Mouse (Mus musculus): Measurements from ENCODE around the gene Apaf1. TPM values are rescaled to one million over a fixed set of nuclear protein-coding genes. Genes with fewer than 3 reads are reported as not detected.

Apaf1 gene
- polyA plus RNA-seq, 1 experiment from 2014 or later, result 17.8 TPM

- peak; percentile 54 for DNase-seq (ENCODE audit: low spot score)
- H3K4me3 ChIP-seq, result no peak overlapping the region
Measured at GRCm38 (mm10) chr10:91105981-91106380, 23.4 kb upstream of the Apaf1 start.

GRCm38 (mm10) chr10:91102799-91103590, 20.4 kb upstream of the Apaf1 start:
- DNase-seq (ENCODE audit: low spot score), result peak; percentile 55
- Histone ChIP-seq H3K4me1 (no peaks in the 10 kb centered on the region), H3K9me3 (no peaks in the 10 kb centered on the region), H3K4me3 (no peak overlapping the region), H3K27ac (no peak overlapping the region), H3K36me3 (peaks cover 18% of the 10 kb centered on the region), H3K27me3 (ENCODE audit: insufficient read depth, poor library complexity, severe bottlenecking) (no peaks in the 10 kb centered on the region)
- WGBS, result 86% methylated on average over 14 of the region's 14 CpGs

More at GRCm38 (mm10) chr10:91105981-91106380, 23.4 kb upstream of the Apaf1 start:
- Histone ChIP-seq H3K4me1 (no peaks in the 10 kb centered on the region), H3K36me3 (peaks cover 14% of the 10 kb centered on the region), H3K27ac (no peak overlapping the region), H3K9me3 (no peaks in the 10 kb centered on the region), H3K27me3 (ENCODE audit: insufficient read depth, poor library complexity, severe bottlenecking) (no peaks in the 10 kb centered on the region)
- WGBS, result 81% methylated on average over 3 of the region's 3 CpGs

- no peak overlapping the region for H3K4me3 ChIP-seq
- WGBS, result 92% methylated on average over 25 of the region's 25 CpGs
- peak; percentile 75 for DNase-seq (ENCODE audit: low spot score)
- H3K4me1 ChIP-seq, result no peaks in the 10 kb centered on the region
- peaks cover 23% of the 10 kb centered on the region for H3K36me3 ChIP-seq
- H3K27ac ChIP-seq, result no peak overlapping the region
- H3K27me3 ChIP-seq (ENCODE audit: insufficient read depth, poor library complexity, severe bottlenecking), result no peaks in the 10 kb centered on the region
- no peaks in the 10 kb centered on the region for H3K9me3 ChIP-seq
Measured at GRCm38 (mm10) chr10:91101936-91102335, 19.4 kb upstream of the Apaf1 start.

GRCm38 (mm10) chr10:91100101-91100500, 17.5 kb upstream of the Apaf1 start:
- Histone ChIP-seq H3K27ac (no peak overlapping the region), H3K4me1 (no peaks in the 10 kb centered on the region), H3K36me3 (peaks cover 29% of the 10 kb centered on the region), H3K9me3 (no peaks in the 10 kb centered on the region), H3K27me3 (ENCODE audit: insufficient read depth, poor library complexity, severe bottlenecking) (no peaks in the 10 kb centered on the region), H3K4me3 (no peak overlapping the region)
- DNase-seq (ENCODE audit: low spot score), result peak; percentile 43
- 78% methylated on average over 1 of the region's 1 CpGs for WGBS

GRCm38 (mm10) chr10:91098056-91098455, 15.5 kb upstream of the Apaf1 start:
- no peak overlapping the region for H3K27ac ChIP-seq
- H3K27me3 ChIP-seq (ENCODE audit: insufficient read depth, poor library complexity, severe bottlenecking), result no peaks in the 10 kb centered on the region
- no peaks in the 10 kb centered on the region for H3K4me1 ChIP-seq
- 89% methylated on average over 8 of the region's 8 CpGs for WGBS
- H3K4me3 ChIP-seq, result no peak overlapping the region
- peaks cover 44% of the 10 kb centered on the region for H3K36me3 ChIP-seq
- DNase-seq (ENCODE audit: low spot score), result peak; percentile 53
- H3K9me3 ChIP-seq, result no peaks in the 10 kb centered on the region

GRCm38 (mm10) chr10:91094251-91095104, 11.9 kb upstream of the Apaf1 start:
- WGBS, result 83% methylated on average over 15 of the region's 15 CpGs
- H3K27me3 ChIP-seq (ENCODE audit: insufficient read depth, poor library complexity, severe bottlenecking), result no peaks in the 10 kb centered on the region
- H3K4me1 ChIP-seq, result no peaks in the 10 kb centered on the region
- H3K9me3 ChIP-seq, result no peaks in the 10 kb centered on the region
- H3K36me3 ChIP-seq, result peaks cover 32% of the 10 kb centered on the region
- no peak overlapping the region for H3K27ac ChIP-seq
- peak; percentile 53 for DNase-seq (ENCODE audit: low spot score)
- H3K4me3 ChIP-seq, result no peak overlapping the region

GRCm38 (mm10) chr10:91092812-91093211, 10.2 kb upstream of the Apaf1 start:
- Histone ChIP-seq H3K27me3 (ENCODE audit: insufficient read depth, poor library complexity, severe bottlenecking) (no peaks in the 10 kb centered on the region), H3K4me1 (no peaks in the 10 kb centered on the region), H3K36me3 (peaks cover 30% of the 10 kb centered on the region), H3K9me3 (no peaks in the 10 kb centered on the region), H3K4me3 (no peak overlapping the region), H3K27ac (no peak overlapping the region)
- WGBS, result 81% methylated on average over 4 of the region's 4 CpGs
- DNase-seq (ENCODE audit: low spot score), result peak; percentile 14

GRCm38 (mm10) chr10:91083393-91083927, 890 bp upstream of the Apaf1 start:
- DNase-seq (ENCODE audit: low spot score), result no peak
- Histone ChIP-seq H3K4me3 (peak overlapping the region; percentile 90), H3K27me3 (ENCODE audit: insufficient read depth, poor library complexity, severe bottlenecking) (no peaks in the 10 kb centered on the region), H3K4me1 (no peaks in the 10 kb centered on the region), H3K9me3 (no peaks in the 10 kb centered on the region), H3K36me3 (peaks cover 9% of the 10 kb centered on the region), H3K27ac (peak overlapping the region; percentile 94)
- WGBS, result 48% methylated on average over 12 of the region's 12 CpGs

GRCm38 (mm10) chr10:91081959-91082507, 537 bp downstream of the Apaf1 start:
- Histone ChIP-seq H3K36me3 (peaks cover 20% of the 10 kb centered on the region), H3K9me3 (no peaks in the 10 kb centered on the region), H3K27me3 (ENCODE audit: insufficient read depth, poor library complexity, severe bottlenecking) (no peaks in the 10 kb centered on the region), H3K4me1 (no peaks in the 10 kb centered on the region), H3K4me3 (peak overlapping the region; percentile 90), H3K27ac (peak overlapping the region; percentile 94)
- under 1% methylated on average over 27 of the region's 27 CpGs for WGBS
- peak; percentile 80 for DNase-seq (ENCODE audit: low spot score)

GRCm38 (mm10) chr10:91080540-91080939, 2.0 kb downstream of the Apaf1 start:
- WGBS, result 83% methylated on average over 5 of the region's 5 CpGs
- H3K4me1 ChIP-seq, result no peaks in the 10 kb centered on the region
- no peak overlapping the region for H3K4me3 ChIP-seq
- no peaks in the 10 kb centered on the region for H3K27me3 ChIP-seq (ENCODE audit: insufficient read depth, poor library complexity, severe bottlenecking)
- no peaks in the 10 kb centered on the region for H3K9me3 ChIP-seq
- DNase-seq (ENCODE audit: low spot score), result no peak
- peaks cover 35% of the 10 kb centered on the region for H3K36me3 ChIP-seq
- no peak overlapping the region for H3K27ac ChIP-seq

GRCm38 (mm10) chr10:91076667-91077066, 5.9 kb downstream of the Apaf1 start:
- 86% methylated on average over 2 of the region's 2 CpGs for WGBS
- H3K4me1 ChIP-seq, result no peaks in the 10 kb centered on the region
- H3K27me3 ChIP-seq (ENCODE audit: insufficient read depth, poor library complexity, severe bottlenecking), result no peaks in the 10 kb centered on the region
- H3K36me3 ChIP-seq, result peaks cover 52% of the 10 kb centered on the region
- H3K4me3 ChIP-seq, result no peak overlapping the region
- no peak for DNase-seq (ENCODE audit: low spot score)
- no peaks in the 10 kb centered on the region for H3K9me3 ChIP-seq
- H3K27ac ChIP-seq, result no peak overlapping the region

- H3K4me3 ChIP-seq, result no peak overlapping the region
- H3K4me1 ChIP-seq, result no peaks in the 10 kb centered on the region
- peaks cover 61% of the 10 kb centered on the region for H3K36me3 ChIP-seq
- H3K9me3 ChIP-seq, result no peaks in the 10 kb centered on the region
- 82% methylated on average over 3 of the region's 3 CpGs for WGBS
- no peak overlapping the region for H3K27ac ChIP-seq
- H3K27me3 ChIP-seq (ENCODE audit: insufficient read depth, poor library complexity, severe bottlenecking), result no peaks in the 10 kb centered on the region
- no peak for DNase-seq (ENCODE audit: low spot score)
Measured at GRCm38 (mm10) chr10:91073345-91073744, 9.2 kb downstream of the Apaf1 start.

Data from heart, embryonic 10.5 days (tissue).